Mouse (Mus musculus): ENCODE data around the gene Gm26938.

Gene Gm26938

GRCm38 (mm10) chr5:139794137-139794536 lies 32.1 kb downstream of the Gm26938 start:
- no peak for DNase-seq (ENCODE audit: low spot score)

GRCm38 (mm10) chr5:139793338-139794089 lies 32.7 kb downstream of the Gm26938 start:
- DNase-seq (ENCODE audit: low spot score), result peak; percentile 10

GRCm38 (mm10) chr5:139792966-139793337 lies 33.3 kb downstream of the Gm26938 start:
- peak; percentile 11 for DNase-seq (ENCODE audit: low spot score)

GRCm38 (mm10) chr5:139792159-139792775 lies 33.9 kb downstream of the Gm26938 start:
- DNase-seq (ENCODE audit: low spot score), result peak; percentile 8

GRCm38 (mm10) chr5:139791227-139792158 lies 34.7 kb downstream of the Gm26938 start, which contains the start of gene Mafk:
TSS of gene Mafk (plus strand) at chr5:139791513.
- DNase-seq (ENCODE audit: low spot score), result peak; percentile 95

GRCm38 (mm10) chr5:139789466-139789865 lies 36.7 kb downstream of the Gm26938 start:
- no peak for DNase-seq (ENCODE audit: low spot score)

- no peak for DNase-seq (ENCODE audit: low spot score)
These were observed 44.8 kb downstream of the Gm26938 start for GRCm38 (mm10) chr5:139781406-139781805.

GRCm38 (mm10) chr5:139776966-139777365 lies 49.2 kb downstream of the Gm26938 start:
- DNase-seq (ENCODE audit: low spot score), result no peak

- peak; percentile 94 for DNase-seq (ENCODE audit: low spot score)
These were observed 50.8 kb downstream of the Gm26938 start, which contains the start of gene Ints1 for GRCm38 (mm10) chr5:139775216-139775926. TSS of gene Ints1 (minus strand) at chr5:139775674.

- no peak for DNase-seq (ENCODE audit: low spot score)
These were observed 58.0 kb downstream of the Gm26938 start for GRCm38 (mm10) chr5:139768216-139768615.

- no peak for DNase-seq (ENCODE audit: low spot score)
These were observed 61.9 kb downstream of the Gm26938 start for GRCm38 (mm10) chr5:139764296-139764695.

GRCm38 (mm10) chr5:139758096-139758495 lies 68.1 kb downstream of the Gm26938 start:
- DNase-seq (ENCODE audit: low spot score), result no peak

Measured in testis, postnatal 14 days (tissue).